Mouse (Mus musculus) heart, adult 2 months (tissue): ENCODE data around the gene Slamf8. TPM values are rescaled to one million over a fixed set of nuclear protein-coding genes. Genes with fewer than 3 reads are reported as not detected.

Experiments
- DNase-seq, 2 experiments: peaks; one replicate each; pipeline ENCODE4 v3.0.0; 2021
- H3K27ac ChIP-seq: fragments of 200-600 bp; 2 replicates; pipeline ENCODE4 v1.8.1; 2022
- H3K27me3 ChIP-seq: fragments of 200-500 bp; 2 replicates; pipeline ENCODE4 v1.6.1; 2012; ENCODE audit warnings: mild to moderate bottlenecking, low read length, inconsistent platforms, mixed read lengths; ENCODE audit not compliant: control insufficient read depth, insufficient read depth
- H3K36me3 ChIP-seq: fragments of 200-500 bp; 2 replicates; pipeline ENCODE4 v1.6.1; 2012; ENCODE audit warnings: low read length, inconsistent platforms; ENCODE audit not compliant: control insufficient read depth, insufficient read depth
- H3K4me1 ChIP-seq: fragments of 200-500 bp; 2 replicates; pipeline ENCODE4 v1.6.1; 2011; ENCODE audit warnings: low read length; ENCODE audit not compliant: control insufficient read depth, insufficient read depth
- H3K4me3 ChIP-seq: fragments of 200-600 bp; 2 replicates; pipeline ENCODE4 v1.8.1; 2022
- H3K79me2 ChIP-seq: fragments of 200-500 bp; replicated peaks from 2 replicates; pipeline ENCODE4 v1.6.1; 2012; ENCODE audit warnings: mild to moderate bottlenecking, inconsistent platforms, low read length, moderate library complexity, mixed read lengths; ENCODE audit not compliant: control insufficient read depth, insufficient read depth
- H3K9ac ChIP-seq: fragments of 200-500 bp; 2 replicates; pipeline ENCODE4 v1.6.1; 2012; ENCODE audit warnings: low read depth, mild to moderate bottlenecking, control low read depth, inconsistent platforms, low read length, mixed read lengths
- CTCF ChIP-seq: fragments of 200-600 bp; IDR thresholded peaks from 2 replicates; pipeline ENCODE4 v1.8.1; 2022; ENCODE audit warnings: antibody characterized with exemption, mild to moderate bottlenecking, moderate library complexity
- EP300 ChIP-seq: fragments of 200-500 bp; IDR thresholded peaks from 2 replicates; pipeline ENCODE4 v1.6.1; 2011; ENCODE audit warnings: low read depth, low read length, control low read depth; ENCODE audit not compliant: insufficient read depth
- POLR2A ChIP-seq: fragments of 200-500 bp; IDR thresholded peaks from 2 replicates; pipeline ENCODE4 v1.6.1; 2011; ENCODE audit warnings: mild to moderate bottlenecking, low read depth, low read length, control low read depth; ENCODE audit not compliant: insufficient read depth
- whole genome bisulfite sequencing: fragments of 180-500 bp; shearing (Covaris S2); methylation state at CpG from one replicate; pipeline ENCODE4 v1.1.7; 2018; 5-methylcytosine and 5-hydroxymethylcytosine counted together
- intact Hi-C: fragments of 180-260 bp; cut with DNase I; formaldehyde crosslinking; loops from one replicate; pipeline ENCODE4 v1.15.1; 2025
- polyA plus RNA-seq: library from polyadenylated mRNA; depleted of rRNA; stranded (reverse); fragments of >200 nt; gene quantifications from 2 replicates; pipeline ENCODE4 v1.2.3, GENCODE M21; 2012
- total RNA-seq, 2 experiments: library from RNA; stranded (reverse); gene quantifications; 2 replicates each; pipeline ENCODE4 v1.2.3; 2021

The Slamf8 gene
- total and polyA plus RNA-seq, 3 experiments = 0.30 to 1.3 (median 0.34) TPM

- Histone ChIP-seq H3K36me3 (no peaks in the 10 kb centered on the region), H3K4me3 (no peak overlapping the region), H3K27me3 (no peaks in the 10 kb centered on the region), H3K27ac (no peak overlapping the region), H3K9ac (no peak overlapping the region), H3K4me1 (no peaks in the 10 kb centered on the region), H3K79me2 (no peaks in the 10 kb centered on the region)
- intact Hi-C loops = loop anchor here (1.0 to 5.0 kb wide), 2 partner anchors 14 to 137 kb away; partner anchors contain the start of gene Igsf9
- DNase-seq = peak; percentile 72 to 86
- TF ChIP-seq CTCF (peak; percentile 88), EP300 (0 out of 2 replicates have a peak, but pooled peaks have one; percentile 46), POLR2A (no peak)
- WGBS = 8% methylated on average over 7 of the region's 7 CpGs
These were observed 28.9 kb upstream of the Slamf8 start for GRCm38 (mm10) chr1:172619235-172619634.

- Histone ChIP-seq H3K79me2 (no peaks in the 10 kb centered on the region), H3K27me3 (no peaks in the 10 kb centered on the region), H3K36me3 (no peaks in the 10 kb centered on the region), H3K4me3 (no peak overlapping the region), H3K9ac (no peak overlapping the region), H3K27ac (no peak overlapping the region), H3K4me1 (no peaks in the 10 kb centered on the region)
- intact Hi-C loops = loop anchor here (5.0 kb wide), 1 partner anchor 136 kb away; the partner anchor contains the start of gene Igsf9
- WGBS = 72% methylated on average over 4 of the region's 4 CpGs
- TF ChIP-seq EP300 (no peak), CTCF (no peak), POLR2A (no peak)
- no peak for DNase-seq
These were observed 27.8 kb upstream of the Slamf8 start for GRCm38 (mm10) chr1:172618141-172618540.

DNA sequence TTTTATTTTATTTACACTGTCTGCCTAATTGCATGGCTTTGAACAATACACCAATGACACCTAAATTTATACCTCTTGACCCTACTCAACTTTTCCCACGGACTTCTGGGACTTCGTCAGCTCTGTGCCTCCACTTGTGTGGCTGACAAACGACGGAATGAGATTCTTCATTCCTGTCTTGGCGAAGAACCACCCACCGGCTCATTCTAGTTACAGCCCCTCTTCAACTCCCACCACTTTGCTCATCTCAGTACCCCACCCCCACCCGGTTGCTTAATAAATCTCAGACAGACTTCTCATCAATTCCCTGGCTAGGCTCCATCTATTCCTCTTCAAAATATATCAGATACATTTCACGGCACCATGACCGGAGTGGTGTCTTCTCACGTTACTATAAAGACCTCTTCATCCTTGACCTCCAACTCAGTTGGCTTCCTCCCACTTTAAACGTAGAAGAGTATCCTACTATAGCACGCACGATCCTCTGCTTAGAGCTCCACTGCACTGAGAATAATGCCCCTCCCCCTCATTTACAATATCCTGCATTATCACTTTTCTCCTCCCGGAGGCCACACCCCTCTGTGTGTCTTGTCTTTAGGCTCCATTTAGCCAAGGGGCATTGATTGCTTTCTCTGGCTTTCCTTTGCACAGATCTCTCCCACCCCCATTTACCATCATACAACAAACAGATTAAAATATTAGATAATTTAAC is 27.2 kb upstream of the Slamf8 start:
- H3K36me3 ChIP-seq = no peaks in the 10 kb centered on the region
- intact Hi-C loops = loop anchor here (5.0 kb wide), 1 partner anchor 135 kb away; the partner anchor contains the start of gene Igsf9
- H3K4me1 ChIP-seq = no peaks in the 10 kb centered on the region
- 43% methylated on average over 14 of the region's 14 CpGs for WGBS
- no peak for DNase-seq
- no peaks in the 10 kb centered on the region for H3K27me3 ChIP-seq
- no peak overlapping the region for H3K9ac ChIP-seq
- no peaks in the 10 kb centered on the region for H3K79me2 ChIP-seq
- TF ChIP-seq POLR2A (no peak), EP300 (no peak), CTCF (no peak)
- no peak overlapping the region for H3K4me3 ChIP-seq
- no peak overlapping the region for H3K27ac ChIP-seq

DNA sequence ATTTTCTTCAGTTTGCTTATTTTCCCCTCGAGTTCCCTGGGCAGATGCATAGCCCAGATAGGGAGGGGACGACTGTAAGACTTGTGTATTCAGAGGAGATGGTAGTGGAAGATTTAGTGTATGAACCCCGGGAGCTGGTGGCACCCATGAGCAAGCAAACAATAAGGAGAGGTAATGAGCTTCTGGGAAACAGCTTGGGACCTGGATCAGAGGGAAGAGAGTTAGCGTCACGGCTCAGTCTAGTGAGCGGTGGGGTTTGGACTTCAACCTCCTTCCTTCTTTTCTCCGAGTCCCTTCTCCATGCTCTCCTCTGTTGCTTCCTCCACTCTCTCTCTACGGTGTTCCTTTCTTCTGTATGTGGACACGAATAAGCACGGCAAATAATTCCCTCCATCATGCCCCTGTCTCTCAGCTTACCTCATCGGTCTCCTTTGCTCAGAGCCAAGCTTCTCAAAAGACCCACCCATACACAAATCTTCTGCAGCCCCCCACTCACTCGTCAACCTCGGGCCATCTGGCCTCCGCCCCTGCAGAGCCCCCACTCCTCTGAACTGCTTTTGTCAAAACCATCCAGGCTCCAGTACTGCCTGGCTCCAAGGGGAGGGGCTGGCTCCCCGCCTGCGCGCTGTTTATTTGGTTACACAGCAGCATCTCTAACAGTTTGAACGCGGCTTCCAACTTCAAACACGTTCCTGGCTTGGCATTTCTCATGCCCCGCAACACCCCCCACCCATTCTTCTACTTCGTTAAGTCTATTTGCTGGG is 26.4 kb upstream of the Slamf8 start:
- 19% methylated on average over 22 of the region's 22 CpGs for WGBS
- no peak overlapping the region for H3K9ac ChIP-seq
- TF ChIP-seq CTCF = no peak
- TF ChIP-seq EP300 = no peak
- no peak for TF ChIP-seq POLR2A
- H3K79me2 ChIP-seq = no peaks in the 10 kb centered on the region
- H3K36me3 ChIP-seq = no peaks in the 10 kb centered on the region
- no peak for DNase-seq
- H3K27me3 ChIP-seq = no peaks in the 10 kb centered on the region
- H3K4me3 ChIP-seq = no peak overlapping the region
- H3K4me1 ChIP-seq = no peaks in the 10 kb centered on the region
- no peak overlapping the region for H3K27ac ChIP-seq
- intact Hi-C loops = loop anchor here (5.0 kb wide), 1 partner anchor 134 kb away; the partner anchor contains the start of gene Igsf9

DNA sequence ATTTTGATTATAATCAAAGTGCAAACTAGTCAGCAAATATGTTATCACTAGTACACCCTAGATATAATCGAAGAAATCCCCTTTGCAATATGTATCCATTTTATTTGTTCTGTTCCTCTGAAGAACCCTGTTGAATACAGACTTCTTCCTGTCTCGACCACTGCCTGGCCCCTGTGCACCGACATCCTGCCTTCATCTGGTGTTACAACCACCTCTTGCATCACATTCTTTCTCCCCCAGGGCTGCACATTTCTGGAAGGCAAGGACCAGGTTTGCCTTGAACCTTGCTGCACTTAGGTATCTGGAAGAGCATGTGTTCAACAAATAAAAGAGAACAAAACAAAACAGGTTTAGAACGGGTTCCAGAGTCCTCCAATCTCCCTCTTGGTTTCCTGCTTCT is 25.0 kb upstream of the Slamf8 start:
- WGBS = 30% methylated on average over 4 of the region's 4 CpGs
- no peak for DNase-seq
- intact Hi-C loops = loop anchor here (5.0 kb wide), 1 partner anchor 133 kb away; the partner anchor contains the start of gene Igsf9
- Histone ChIP-seq H3K4me3 (no peak overlapping the region), H3K4me1 (no peaks in the 10 kb centered on the region), H3K27ac (no peak overlapping the region), H3K9ac (no peak overlapping the region), H3K79me2 (no peaks in the 10 kb centered on the region), H3K36me3 (no peaks in the 10 kb centered on the region), H3K27me3 (no peaks in the 10 kb centered on the region)
- TF ChIP-seq CTCF (no peak), POLR2A (no peak), EP300 (no peak)
